Mouse (Mus musculus) lung, postnatal 10 days (tissue): ENCODE measurements at regions not wholly inside any gene's neighbourhood (a gene's known extent, or its start where the extent isn't known, plus 50 kb on each side); places are given as distances from the start of the nearest gene placed in this dataset.
"Not testable (repeated sequence)": the region's sequence is repeated elsewhere in the genome, so short reads cannot be mapped to it uniquely, and the experiment has no call there.

Source experiments
- DNase-seq: peaks from one replicate; pipeline ENCODE4 v3.0.0; 2021

DNA sequence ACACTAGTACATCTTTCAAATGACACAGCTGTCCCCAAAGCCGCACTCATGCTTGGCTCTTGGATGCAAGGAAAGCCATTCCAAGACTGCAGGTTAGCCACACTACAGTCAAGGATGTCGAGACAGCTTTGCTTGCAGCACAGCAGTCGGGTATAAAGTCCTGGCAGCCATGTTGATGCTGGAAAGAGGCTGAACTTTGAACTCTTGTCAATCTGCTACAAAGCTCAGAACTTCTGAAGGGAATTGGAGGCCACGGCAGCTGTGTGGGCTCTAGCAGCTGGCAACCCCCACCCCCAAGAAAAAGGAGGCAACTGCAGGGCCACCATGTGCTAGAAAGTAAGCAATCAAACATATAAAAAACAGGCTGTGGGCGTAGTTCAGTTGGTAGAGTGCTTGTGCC, 90.0 kb upstream of the Zcchc2 start:
- no peak for DNase-seq

- no peak for DNase-seq
Observed at GRCm38 (mm10) chr1:105900920-105901319, 89.3 kb upstream of the Zcchc2 start.

DNA sequence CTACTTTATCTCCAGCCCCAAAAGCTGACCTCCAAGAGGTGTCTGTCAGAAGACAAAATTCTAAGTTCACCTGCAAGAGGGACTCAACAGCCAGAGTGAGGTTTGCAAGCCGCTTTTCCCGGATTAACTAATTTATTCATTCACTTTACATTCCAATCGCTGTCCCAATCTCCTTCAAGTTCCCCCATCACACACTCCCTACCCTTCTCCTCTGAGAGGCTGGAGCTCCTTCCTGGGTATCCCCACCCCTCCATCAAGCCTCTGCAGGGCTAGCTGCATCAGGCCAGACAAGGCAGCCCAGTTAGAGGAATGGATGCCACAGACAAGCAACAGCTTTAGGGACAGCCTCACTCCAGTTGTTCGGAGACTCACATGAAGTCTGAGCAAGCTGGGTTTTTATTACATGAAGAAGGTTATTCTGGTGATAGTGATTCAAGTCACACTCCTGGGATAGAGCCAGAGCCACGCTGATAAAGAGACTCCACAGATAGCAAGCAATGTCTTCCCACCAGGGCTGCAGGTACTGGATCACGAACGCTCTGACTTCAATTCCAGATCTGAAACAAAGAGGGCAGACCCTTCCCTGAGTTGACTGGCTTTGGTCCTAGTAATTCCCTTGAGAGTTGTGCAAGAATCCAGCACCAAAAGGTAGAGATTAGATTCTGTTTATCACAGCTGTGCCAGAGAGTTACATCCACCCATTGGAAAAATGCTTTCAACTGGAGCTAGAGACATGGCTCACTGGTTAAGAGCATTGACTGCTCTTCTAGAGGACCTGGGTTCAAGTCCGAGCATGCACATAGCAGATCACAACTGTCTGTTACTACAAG, 86.7 kb upstream of the Zcchc2 start:
- no peak for DNase-seq

GRCm38 (mm10) chr1:105904737-105905136, 85.5 kb upstream of the Zcchc2 start:
- DNase-seq: no peak

DNA sequence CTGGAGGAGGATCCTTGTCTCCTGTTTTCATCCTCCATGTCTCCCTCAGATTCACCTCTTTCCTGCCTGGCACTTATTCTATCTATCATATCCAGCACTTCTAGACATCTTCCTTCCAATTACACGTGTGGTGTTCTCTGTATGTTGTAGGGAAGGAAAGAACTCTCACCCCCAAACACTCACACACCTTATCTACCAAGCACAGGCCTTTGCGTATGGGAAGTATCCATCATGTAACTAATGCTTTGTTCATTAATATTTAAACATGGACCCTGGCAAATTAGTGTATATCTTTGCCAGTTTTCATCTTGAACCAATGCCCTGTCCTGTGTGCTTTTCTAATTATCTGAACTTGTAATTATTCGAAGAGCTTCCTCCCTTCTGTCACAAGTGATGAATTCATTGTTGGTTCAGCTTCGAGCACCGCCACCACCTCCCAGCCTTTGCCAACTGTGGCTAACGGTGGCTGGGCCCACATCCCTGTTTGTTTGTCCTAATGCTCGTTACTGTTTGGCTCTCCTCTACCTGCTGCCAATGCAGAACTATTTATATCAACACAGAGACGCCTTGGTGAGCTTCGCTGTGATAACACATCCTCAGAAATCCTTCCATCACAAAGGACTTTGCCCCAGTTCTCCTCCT, 84.3 kb upstream of the Zcchc2 start:
- DNase-seq: no peak

DNA sequence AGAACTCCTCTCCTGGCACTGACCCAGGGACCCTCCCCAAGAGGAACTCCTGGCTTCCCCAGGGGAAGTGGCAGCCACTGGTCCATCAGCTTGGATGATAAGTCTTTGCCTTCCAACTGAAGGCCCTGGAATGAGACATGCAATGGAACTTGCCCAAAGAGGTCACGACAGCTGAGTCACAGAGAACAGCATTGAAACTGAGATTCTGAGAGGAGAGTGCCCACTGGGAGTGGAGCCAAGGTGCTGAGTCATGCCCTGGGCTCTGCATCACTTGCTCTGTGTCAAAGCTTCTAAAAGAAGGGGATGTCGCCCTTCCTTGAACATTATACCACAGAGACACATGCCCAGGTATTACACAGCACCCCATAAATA, 83.8 kb upstream of the Zcchc2 start:
- peak; percentile 53 for DNase-seq

- DNase-seq: no peak
Observed at GRCm38 (mm10) chr1:105908029-105908876, 82.0 kb upstream of the Zcchc2 start.

DNA sequence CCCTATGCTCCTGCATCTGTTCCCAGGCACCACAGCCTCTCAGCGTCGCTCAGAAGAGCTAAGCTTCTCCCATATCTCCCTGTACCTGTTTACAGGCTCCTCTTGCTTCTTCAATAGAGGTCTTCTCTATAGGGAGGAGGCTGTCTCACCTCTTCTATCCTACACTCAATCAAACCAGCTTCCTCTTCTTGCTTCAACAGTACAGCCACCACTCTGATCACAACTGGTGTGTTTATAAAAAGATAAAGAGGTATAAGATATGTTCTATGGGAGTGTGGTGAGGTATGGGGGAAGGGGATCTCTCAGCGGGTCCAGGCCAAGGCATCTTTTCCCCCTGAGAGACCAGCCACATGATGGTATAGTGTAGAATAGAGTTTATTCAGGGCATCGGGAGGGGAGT, 81.1 kb upstream of the Zcchc2 start:
- DNase-seq: no peak

DNA sequence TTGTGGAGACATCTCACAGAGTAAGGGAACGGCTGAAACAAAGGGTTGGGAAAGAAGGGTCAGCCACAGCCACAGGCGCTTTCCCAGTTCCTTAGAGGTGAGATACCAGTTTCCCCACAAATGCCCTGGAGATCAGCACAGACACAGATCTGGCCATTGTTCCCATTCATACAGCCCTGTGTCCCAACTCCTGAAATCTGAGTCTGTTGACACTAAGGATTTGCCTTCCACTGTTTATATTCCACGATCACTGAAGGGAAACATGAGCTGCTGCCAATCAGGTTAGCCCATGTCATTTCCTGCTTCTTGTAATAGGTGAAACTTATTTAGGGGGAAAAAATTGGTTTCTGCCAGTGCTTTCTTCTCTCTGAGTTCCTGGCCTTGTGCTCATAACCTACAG, 78.5 kb upstream of the Zcchc2 start:
- no peak for DNase-seq

DNA sequence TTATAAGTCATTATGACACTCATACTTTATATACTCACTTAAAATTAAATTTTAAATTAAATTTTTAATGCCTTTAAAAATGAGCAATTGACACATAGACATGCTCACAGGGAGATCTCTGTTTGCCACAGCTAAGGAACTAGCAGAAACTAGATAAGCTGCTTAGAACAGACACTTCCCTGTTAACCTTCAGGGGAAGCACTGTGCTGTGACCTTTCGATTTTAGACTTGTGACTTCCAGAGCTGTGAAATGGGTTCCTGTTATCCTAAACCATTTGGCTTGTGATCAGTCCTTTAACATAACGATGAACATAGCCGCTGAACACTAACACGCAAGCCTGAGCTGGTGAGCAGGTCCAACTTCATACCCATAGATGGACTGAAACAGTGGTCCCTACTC, 68.4 kb upstream of the Zcchc2 start:
- no peak for DNase-seq

DNA sequence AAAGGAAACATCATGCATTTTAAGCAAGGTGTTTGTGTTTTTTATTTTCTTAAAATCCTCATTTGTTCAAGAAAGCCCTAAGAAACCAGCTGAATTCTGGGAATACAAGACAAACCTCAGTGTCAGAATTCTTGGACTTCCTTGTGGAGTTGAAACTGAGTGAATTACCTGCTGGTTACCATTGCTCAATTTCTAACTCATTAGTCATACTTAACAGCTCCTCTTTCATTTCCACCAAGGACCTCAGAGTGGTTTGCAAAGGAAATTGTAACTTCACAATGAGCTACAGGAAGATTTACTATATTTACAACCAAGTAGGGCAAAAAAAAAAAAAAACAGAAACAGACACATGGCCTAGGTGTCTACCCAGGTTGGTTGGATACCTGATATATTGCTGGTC, 67.6 kb upstream of the Zcchc2 start:
- DNase-seq: no peak

- DNase-seq: no peak
Observed at GRCm38 (mm10) chr1:105923001-105923400, 67.2 kb upstream of the Zcchc2 start.

DNA sequence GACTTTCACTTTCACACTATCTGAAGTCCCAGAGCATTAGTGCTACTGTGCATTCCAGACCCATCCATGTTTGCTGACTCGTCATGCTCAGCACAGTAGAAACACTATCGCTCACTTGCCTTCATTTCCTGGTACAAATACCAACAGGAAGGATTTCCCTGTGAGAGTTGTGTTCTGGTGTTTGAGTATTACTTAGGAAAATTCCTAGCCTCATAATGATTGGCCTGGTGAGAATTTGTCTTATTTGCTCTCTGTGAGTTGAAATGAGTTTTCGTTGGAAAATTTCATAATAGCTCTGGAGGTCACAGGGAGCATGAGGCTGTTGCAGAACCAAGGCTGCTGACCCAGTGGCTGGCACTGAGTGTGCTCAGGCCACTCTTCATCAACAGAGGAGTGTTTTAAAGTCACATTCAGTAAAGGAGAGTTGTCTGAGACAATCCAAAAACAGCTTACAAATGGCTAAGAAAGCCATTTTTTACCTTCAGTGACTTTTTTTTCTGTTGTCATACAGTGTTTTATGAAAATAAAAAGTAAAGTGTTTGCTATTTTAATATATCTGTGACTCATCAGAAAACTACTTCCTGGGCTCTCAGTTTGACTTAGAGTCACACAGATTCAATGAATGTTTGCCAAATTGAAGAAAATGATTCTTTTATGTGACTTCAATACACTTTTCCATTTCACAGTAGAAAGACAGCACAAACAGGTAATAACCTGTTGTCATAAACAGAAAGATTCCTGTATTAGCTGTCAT, 64.4 kb upstream of the Zcchc2 start:
- DNase-seq: peak; percentile 43

DNA sequence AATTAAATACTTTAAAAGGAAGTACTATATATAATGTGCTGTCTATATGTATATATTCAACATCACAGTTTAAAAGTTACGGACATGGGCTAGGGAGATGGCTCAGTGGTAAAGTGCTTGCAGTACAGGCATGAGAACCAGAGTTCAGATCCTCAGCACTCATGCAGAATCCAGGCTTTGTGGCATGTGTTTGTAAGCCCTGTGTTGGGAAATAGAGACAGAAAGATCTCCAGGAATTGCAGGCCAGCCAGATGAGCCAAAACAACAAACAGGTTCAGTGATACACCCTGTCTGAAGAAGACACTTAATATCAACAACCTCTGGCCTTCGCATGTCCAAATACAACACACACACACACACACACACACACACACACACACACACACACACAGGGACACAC, 63.3 kb upstream of the Zcchc2 start:
- DNase-seq: no peak

GRCm38 (mm10) chr1:105930841-105931240, 59.4 kb upstream of the Zcchc2 start:
- no peak for DNase-seq

DNA sequence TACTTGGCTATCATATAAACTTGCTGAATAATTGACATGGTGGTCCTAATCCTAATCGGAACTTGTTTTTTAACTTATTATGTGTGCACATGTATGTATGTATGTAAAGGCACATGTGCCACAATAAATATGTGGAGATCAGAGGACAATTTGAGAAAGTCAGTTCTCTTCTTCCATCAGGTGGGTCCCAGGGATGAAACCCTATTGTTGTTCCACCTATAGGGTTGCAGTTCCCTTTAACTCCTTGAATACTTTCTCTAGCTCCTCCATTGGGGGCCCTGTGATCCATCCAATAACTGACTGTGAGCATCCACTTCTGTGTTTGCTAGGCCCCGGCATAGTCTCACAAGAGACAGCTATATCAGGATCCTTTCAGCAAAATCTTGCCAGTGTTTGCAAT, 56.0 kb upstream of the Zcchc2 start:
- DNase-seq: not testable (repeated sequence)
